Mouse (Mus musculus): ENCODE measurements around the gene Ift122.

Ift122 gene

GRCm38 (mm10) chr6:115971273-115972060 lies 118.2 kb downstream of the Ift122 start:
- POLR2A ChIA-PET = interaction anchor here in 1 of 4 experiments (0.6 kb wide), 1 partner anchor 450 kb away, joined by 3 read pairs; no protein-coding TSS in a partner anchor
- CTCF ChIA-PET = interaction anchor here in 2 of 4 experiments (0.7 to 1.3 kb wide), 2 partner anchors 9 kb away, joined by 3 to 4 read pairs; no protein-coding TSS in a partner anchor

DNA sequence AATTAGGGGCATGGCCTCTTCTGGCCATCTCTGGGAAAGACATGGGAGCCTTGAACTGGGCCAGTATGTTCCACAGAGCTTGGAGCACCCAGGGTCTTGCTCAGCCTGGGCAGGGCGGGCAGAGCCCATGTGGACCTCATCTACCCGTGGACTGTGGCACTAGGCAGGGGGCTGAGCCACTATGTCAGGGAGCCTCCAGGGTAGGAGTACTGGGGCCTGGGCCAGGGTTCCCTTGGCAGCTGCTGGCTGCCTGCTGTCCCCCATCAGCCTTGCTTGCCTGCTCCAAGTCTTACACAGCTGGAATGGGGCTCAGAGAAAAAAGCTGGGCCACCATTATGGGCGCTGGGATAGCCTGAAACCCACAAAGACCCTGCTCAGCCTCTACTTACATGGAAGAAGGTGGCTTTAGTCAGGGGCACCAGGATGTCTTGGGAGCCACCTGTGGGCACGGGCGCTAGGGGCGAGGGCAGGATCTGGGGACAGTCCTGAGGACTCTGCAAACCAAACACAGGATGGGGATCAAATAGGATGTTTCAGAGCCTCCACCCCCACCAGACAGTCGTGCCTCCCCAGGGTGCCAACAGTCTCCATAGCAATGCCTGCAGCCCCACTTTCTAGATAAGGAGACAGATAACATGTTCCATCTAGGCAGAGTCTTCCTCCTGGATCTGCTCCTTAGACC lies 119.0 kb downstream of the Ift122 start:
- POLR2A ChIA-PET = no interaction called here
- CTCF ChIA-PET = interaction anchor here in 1 of 4 experiments (1.3 kb wide), 1 partner anchor 10 kb away, joined by 4 read pairs; no protein-coding TSS in a partner anchor

GRCm38 (mm10) chr6:115973139-115973875 lies 120.0 kb downstream of the Ift122 start:
- CTCF ChIA-PET = interaction anchor here in 3 of 4 experiments (1.0 to 1.5 kb wide), 3 partner anchors 11 to 12 kb away, joined by 3 to 8 read pairs (median 4); no protein-coding TSS in a partner anchor
- POLR2A ChIA-PET = interaction anchor here in 1 of 4 experiments (1.1 to 1.4 kb wide), 2 partner anchors 14 to 15 kb away, joined by 3 to 4 read pairs; no protein-coding TSS in a partner anchor

- POLR2A ChIA-PET = interaction anchor here in 2 of 4 experiments (0.7 to 1.4 kb wide), 4 partner anchors 10 to 28 kb away, joined by 3 to 4 read pairs (median 3); no protein-coding TSS in a partner anchor
- CTCF ChIA-PET = interaction anchor here in 3 of 4 experiments (0.8 to 1.5 kb wide), 4 partner anchors 12 to 35 kb away, joined by 3 to 8 read pairs (median 4); no protein-coding TSS in a partner anchor
Measured at GRCm38 (mm10) chr6:115973881-115974662, 120.8 kb downstream of the Ift122 start.

DNA sequence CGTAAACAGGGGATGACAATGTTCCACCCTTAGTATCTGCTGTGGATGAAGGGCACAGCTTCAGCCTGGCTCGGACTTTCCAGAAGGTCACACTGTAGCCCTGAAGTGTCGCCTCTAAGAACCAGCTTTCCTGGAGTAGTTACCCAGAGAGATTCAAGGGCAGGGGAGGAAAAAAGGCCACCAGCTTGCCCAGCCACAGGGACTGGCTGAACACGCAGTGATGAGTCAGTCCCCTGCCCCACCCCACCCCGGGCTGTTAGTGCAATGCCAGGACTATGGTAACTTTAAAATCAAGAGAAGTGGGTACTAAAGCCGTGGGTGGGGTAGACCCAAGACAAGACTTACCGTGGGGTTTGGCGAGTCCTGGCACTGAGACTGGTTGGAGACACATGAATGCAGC lies 122.3 kb downstream of the Ift122 start:
- POLR2A ChIA-PET = no interaction called here
- CTCF ChIA-PET = interaction anchor here in 1 of 4 experiments (1.0 kb wide), 1 partner anchor 14 kb away, joined by 4 read pairs; no protein-coding TSS in a partner anchor

Measured in embryonic stem cell, embryonic (primary cell).